Mouse (Mus musculus): ENCODE data around the gene Klhl26. TPM values are rescaled to one million over a fixed set of nuclear protein-coding genes. Genes with fewer than 3 reads are reported as not detected.

Klhl26 gene
- polyA plus RNA-seq, 1 experiment, result not detected

DNA sequence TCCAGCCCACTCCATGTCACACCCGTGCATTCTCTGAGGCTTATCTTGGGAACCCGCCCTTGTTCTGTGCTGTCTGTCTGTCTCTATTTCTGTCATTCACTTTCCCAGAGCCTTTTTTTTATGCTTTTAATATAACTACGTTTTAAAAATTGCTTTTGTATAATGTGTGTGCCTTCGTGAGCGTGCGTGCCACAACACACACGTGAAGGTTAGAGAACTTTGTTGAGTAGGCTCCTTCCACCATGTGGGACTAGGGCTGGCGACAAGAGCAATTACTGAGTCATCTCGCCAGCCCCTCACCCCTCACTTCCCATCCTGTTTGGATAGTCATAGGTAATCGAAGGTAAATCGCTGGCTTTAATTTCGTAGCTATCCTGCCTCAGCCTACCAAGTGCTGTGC lies 25.8 kb upstream of the Klhl26 start:
- peaks cover 42% of the 10 kb centered on the region for H3K4me1 ChIP-seq (ENCODE audit: control insufficient read depth, insufficient read depth, low read length)
- no peak overlapping the region for H3K27ac ChIP-seq (ENCODE audit: insufficient read depth, low read depth, low read length)
- H3K4me3 ChIP-seq (ENCODE audit: insufficient read depth, low read depth, low read length), result no peak overlapping the region
- 50% methylated on average over 12 of the region's 12 CpGs for WGBS
- TF ChIP-seq POLR2A (IDR thresholded peaks at IDR 0.05; ENCODE audit: insufficient read depth, low read depth, low read length) (no peak), CTCF (IDR thresholded peaks at IDR 0.05; ENCODE audit: insufficient read depth, low read depth, low read length) (no peak)

GRCm38 (mm10) chr8:70501820-70502529 lies 25.2 kb upstream of the Klhl26 start:
- WGBS, result 24% methylated on average over 23 of the region's 23 CpGs
- no peak for TF ChIP-seq CTCF (IDR thresholded peaks at IDR 0.05; ENCODE audit: insufficient read depth, low read depth, low read length)
- no peak for TF ChIP-seq POLR2A (IDR thresholded peaks at IDR 0.05; ENCODE audit: insufficient read depth, low read depth, low read length)
- Histone ChIP-seq H3K4me1 (ENCODE audit: control insufficient read depth, insufficient read depth, low read length) (peaks cover 42% of the 10 kb centered on the region), H3K4me3 (ENCODE audit: insufficient read depth, low read depth, low read length) (no peak overlapping the region), H3K27ac (ENCODE audit: insufficient read depth, low read depth, low read length) (no peak overlapping the region)

- H3K4me3 ChIP-seq (ENCODE audit: insufficient read depth, low read depth, low read length), result no peak overlapping the region
- TF ChIP-seq CTCF (IDR thresholded peaks at IDR 0.05; ENCODE audit: insufficient read depth, low read depth, low read length) (no peak), POLR2A (IDR thresholded peaks at IDR 0.05; ENCODE audit: insufficient read depth, low read depth, low read length) (no peak)
- 16% methylated on average over 39 of the region's 39 CpGs for WGBS
These were observed 23.9 kb upstream of the Klhl26 start for GRCm38 (mm10) chr8:70500386-70501301.

DNA sequence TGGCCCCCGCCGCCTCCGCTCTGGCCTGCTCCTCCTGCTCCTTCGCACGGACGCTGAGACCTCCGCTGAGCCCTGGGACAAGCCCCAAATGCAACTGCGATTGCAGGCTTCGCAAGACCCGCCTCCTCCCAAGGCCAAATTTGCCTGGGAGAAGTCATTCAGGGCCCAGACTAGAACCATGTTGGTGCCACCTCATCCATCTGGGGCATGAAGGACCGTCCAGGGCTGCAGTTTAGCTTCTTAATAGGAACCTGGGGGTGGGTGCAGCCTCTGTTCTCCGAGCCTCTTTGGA lies 18.9 kb upstream of the Klhl26 start:
- WGBS, result 55% methylated on average over 12 of the region's 12 CpGs
- Histone ChIP-seq H3K4me3 (ENCODE audit: insufficient read depth, low read depth, low read length) (no peak overlapping the region), H3K4me1 (ENCODE audit: control insufficient read depth, insufficient read depth, low read length) (peaks cover 30% of the 10 kb centered on the region), H3K27ac (ENCODE audit: insufficient read depth, low read depth, low read length) (no peak overlapping the region)
- TF ChIP-seq CTCF (IDR thresholded peaks at IDR 0.05; ENCODE audit: insufficient read depth, low read depth, low read length) (no peak), POLR2A (IDR thresholded peaks at IDR 0.05; ENCODE audit: insufficient read depth, low read depth, low read length) (no peak)

More at GRCm38 (mm10) chr8:70500386-70501301, 23.9 kb upstream of the Klhl26 start:
- Histone ChIP-seq H3K4me1 (ENCODE audit: control insufficient read depth, insufficient read depth, low read length) (peaks cover 38% of the 10 kb centered on the region), H3K27ac (ENCODE audit: insufficient read depth, low read depth, low read length) (no peak overlapping the region)

- H3K4me3 ChIP-seq (ENCODE audit: insufficient read depth, low read depth, low read length), result no peak overlapping the region
- peaks cover 29% of the 10 kb centered on the region for H3K4me1 ChIP-seq (ENCODE audit: control insufficient read depth, insufficient read depth, low read length)
- H3K27ac ChIP-seq (ENCODE audit: insufficient read depth, low read depth, low read length), result no peak overlapping the region
- WGBS, result 32% methylated on average over 21 of the region's 21 CpGs
- TF ChIP-seq POLR2A (IDR thresholded peaks at IDR 0.05; ENCODE audit: insufficient read depth, low read depth, low read length) (no peak), CTCF (IDR thresholded peaks at IDR 0.05; ENCODE audit: insufficient read depth, low read depth, low read length) (no peak)
These were observed 18.4 kb upstream of the Klhl26 start for GRCm38 (mm10) chr8:70495001-70495770.

GRCm38 (mm10) chr8:70494416-70494945 lies 17.7 kb upstream of the Klhl26 start:
- H3K4me1 ChIP-seq (ENCODE audit: control insufficient read depth, insufficient read depth, low read length), result peaks cover 32% of the 10 kb centered on the region
- H3K4me3 ChIP-seq (ENCODE audit: insufficient read depth, low read depth, low read length), result no peak overlapping the region
- H3K27ac ChIP-seq (ENCODE audit: insufficient read depth, low read depth, low read length), result no peak overlapping the region
- 11% methylated on average over 28 of the region's 28 CpGs for WGBS
- TF ChIP-seq CTCF (IDR thresholded peaks at IDR 0.05; ENCODE audit: insufficient read depth, low read depth, low read length) (no peak), POLR2A (IDR thresholded peaks at IDR 0.05; ENCODE audit: insufficient read depth, low read depth, low read length) (no peak)

DNA sequence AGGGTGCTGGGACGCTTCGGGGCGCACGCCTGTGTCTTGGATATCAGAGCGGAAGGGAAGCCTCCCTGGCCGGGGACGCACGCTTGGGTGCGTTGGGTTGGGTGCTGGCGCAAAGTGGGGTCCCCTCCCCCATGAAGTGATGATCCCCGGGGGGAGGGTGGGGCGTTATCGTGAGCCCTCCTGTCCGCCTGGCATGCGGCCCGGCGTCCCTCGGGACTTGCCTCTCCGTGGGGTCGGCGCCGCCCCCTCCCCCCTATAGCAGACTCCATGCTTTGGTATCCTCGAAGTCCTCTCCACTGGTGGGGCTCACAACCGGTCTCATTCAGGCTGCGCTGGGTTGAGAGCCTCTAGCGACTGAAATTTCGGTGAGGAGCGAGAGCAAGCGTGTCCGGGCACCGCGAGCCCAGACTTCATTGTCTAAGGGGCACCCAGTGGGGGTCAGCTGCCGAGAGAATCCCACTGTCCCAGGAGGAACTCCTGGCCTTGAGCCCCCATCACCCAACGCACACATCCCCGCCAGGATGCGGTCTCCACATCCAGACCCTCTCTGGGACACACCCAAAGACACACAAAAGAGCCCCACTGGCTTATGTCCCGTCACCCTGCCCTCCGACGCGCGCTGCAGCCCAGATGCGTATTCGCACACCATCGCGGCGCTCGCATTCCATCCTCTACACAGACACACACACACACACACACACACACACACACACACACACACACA lies 17.1 kb upstream of the Klhl26 start:
- H3K4me3 ChIP-seq (ENCODE audit: insufficient read depth, low read depth, low read length), result no peak overlapping the region
- 2% methylated on average over 47 of the region's 47 CpGs for WGBS
- H3K27ac ChIP-seq (ENCODE audit: insufficient read depth, low read depth, low read length), result no peak overlapping the region

More for the DNA sequence above, 17.1 kb upstream of the Klhl26 start:
- TF ChIP-seq CTCF (IDR thresholded peaks at IDR 0.05; ENCODE audit: insufficient read depth, low read depth, low read length) (no peak), POLR2A (IDR thresholded peaks at IDR 0.05; ENCODE audit: insufficient read depth, low read depth, low read length) (no peak)
- H3K4me1 ChIP-seq (ENCODE audit: control insufficient read depth, insufficient read depth, low read length), result peaks cover 38% of the 10 kb centered on the region
